Mouse (Mus musculus) gastrocnemius, adult 2 months (tissue): ENCODE results near the gene Smchd1. TPM values are rescaled to one million over a fixed set of nuclear protein-coding genes. Genes with fewer than 3 reads are reported as not detected.

Experiments used
- DNase-seq: peaks from one replicate; pipeline ENCODE4 v3.0.0; 2022
- H3K27ac ChIP-seq: fragments of 200-600 bp; 2 replicates; pipeline ENCODE4 v1.8.1; 2022; ENCODE audit warnings: mild to moderate bottlenecking
- H3K4me3 ChIP-seq: fragments of 200-600 bp; 2 replicates; pipeline ENCODE4 v1.8.1; 2022; ENCODE audit warnings: mild to moderate bottlenecking, moderate library complexity
- CTCF ChIP-seq: fragments of 200-600 bp; IDR thresholded peaks from 2 replicates; pipeline ENCODE4 v1.8.1; 2022; ENCODE audit warnings: antibody characterized with exemption, mild to moderate bottlenecking, moderate library complexity
- intact Hi-C: fragments of 180-260 bp; cut with DNase I; formaldehyde crosslinking; loops from one replicate; pipeline ENCODE4 v1.15.1; 2025
- long read RNA-seq, 2 experiments: library from polyadenylated mRNA; stranded (forward); transcript quantifications; one replicate each; pipeline ENCODE4 v2.0.0; 2021
- total RNA-seq, 2 experiments: library from RNA; stranded (reverse); gene quantifications; 2 replicates each; pipeline ENCODE4 v1.2.3; 2021

Gene Smchd1
- 10 to 100 TPM; 11.0 to 12.1 TPM for total RNA-seq
- long read RNA-seq, experiment 1, full-length matches to known transcripts = 7 of 13 reads
- long read RNA-seq, experiment 1, partial matches to known transcripts = 5 of 13 reads
- long read RNA-seq, experiment 1, other reads (novel, unspliced or antisense) = 1 of 13 reads
- long read RNA-seq, experiment 2, full-length matches to known transcripts = 4 of 5 reads
- long read RNA-seq, experiment 2, partial matches to known transcripts = 0 of 5 reads
- long read RNA-seq, experiment 2, other reads (novel, unspliced or antisense) = 1 of 5 reads

DNA sequence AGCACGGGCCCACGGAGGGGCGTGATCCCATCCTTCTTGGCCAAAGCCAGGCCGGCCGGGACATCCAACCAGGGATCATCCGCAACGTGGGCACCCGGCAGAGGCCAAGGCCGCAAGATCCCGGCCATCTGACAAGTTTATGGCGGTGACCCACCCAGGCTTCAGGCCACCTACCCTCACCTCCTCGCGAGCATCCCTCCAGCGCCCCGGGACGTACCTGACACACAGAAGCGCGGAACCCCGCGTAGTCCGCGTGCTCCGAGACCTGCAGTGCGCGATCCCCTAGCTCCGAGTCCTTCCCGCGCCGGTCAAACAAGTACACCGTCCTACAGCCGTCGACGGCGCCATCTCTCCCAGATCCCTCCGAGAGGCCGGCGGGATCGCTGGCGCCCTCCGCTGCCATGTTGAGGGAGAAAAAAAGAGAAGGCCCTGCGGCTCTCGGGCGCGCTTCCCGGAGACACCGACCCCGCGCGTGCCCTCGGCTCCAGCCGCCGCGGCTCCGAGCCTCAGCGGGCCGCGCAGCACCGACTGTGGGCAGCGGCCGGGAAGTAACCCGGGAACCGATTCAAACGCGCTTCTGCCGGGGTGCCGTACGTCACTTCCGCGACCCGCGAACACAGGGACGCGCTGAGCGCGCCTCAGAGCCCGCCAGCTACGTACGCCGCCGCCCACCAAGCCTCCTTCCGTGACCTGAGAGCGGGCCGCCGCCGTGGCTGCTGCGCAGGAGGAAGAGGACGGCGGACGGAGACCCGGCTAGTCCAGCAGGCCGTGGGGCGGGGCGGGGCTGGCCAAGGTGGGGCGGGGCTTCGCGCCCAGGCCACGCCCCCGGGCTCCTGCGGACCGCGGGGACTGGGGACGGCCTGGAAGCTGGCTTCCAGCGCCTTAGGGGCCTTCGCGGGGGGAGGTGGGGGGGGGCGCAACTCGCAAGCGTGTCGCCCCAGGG is at the start of gene Smchd1:
Gene Smchd1, minus strand, starts transcription at position 582 of the 943 bp plus-strand sequence.
- H3K27ac ChIP-seq = peak within 1 kb of the TSS; percentile 96
- TF ChIP-seq CTCF = 0 out of 2 replicates have a peak, but pooled peaks have one; percentile 4
- peak within 1 kb of the TSS; percentile 80 for H3K4me3 ChIP-seq
- intact Hi-C loops = loop anchor here (5.0 kb wide), 1 partner anchor 52 kb away; the partner anchor contains the start of gene Ndc80
- peak; percentile 96 for DNase-seq

DNA sequence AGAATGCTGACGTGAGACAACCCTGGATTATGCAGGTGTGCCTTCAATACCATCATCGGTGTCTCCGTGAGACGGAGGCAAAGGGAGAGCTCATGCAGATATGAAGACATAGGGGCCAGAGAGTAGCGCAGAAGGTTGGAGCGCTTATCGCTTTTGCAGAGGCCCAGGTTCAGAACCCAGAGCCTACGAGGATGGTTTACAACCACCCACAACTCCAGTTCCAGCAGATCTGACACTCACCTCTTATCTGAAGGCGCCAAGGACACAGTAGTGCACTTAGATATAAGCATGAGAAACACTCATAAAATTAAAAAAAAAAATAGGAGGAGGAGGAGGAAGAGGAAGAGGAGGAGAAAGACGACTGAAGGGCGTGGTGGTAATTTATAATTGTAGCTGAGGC is 35.2 kb upstream of the Smchd1 start:
- Histone ChIP-seq H3K27ac (no peak overlapping the region), H3K4me3 (no peak overlapping the region)
- intact Hi-C loops = no loop called here
- no peak for DNase-seq
- no peak for TF ChIP-seq CTCF

DNA sequence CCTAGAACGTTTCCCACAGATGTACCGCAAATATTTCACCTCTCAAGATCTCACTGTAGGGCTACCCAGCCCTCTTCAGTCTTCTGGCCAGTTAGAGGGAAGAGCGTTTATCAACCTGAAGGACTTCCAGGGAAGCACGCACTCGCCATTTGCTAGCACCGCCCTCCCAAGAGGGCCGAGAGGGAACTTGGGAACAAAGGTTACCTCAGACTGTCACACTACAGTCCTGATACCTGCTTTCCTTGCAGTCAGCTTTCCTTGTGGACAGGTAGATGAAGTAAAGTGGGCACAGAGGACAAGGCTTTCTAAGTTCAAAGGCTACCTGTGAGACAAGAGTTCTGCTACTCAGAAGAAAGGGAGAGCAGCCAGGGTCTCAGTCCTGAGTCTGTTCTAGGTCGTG is 31.7 kb upstream of the Smchd1 start:
- no peak for TF ChIP-seq CTCF
- H3K27ac ChIP-seq = no peak overlapping the region
- H3K4me3 ChIP-seq = no peak overlapping the region
- intact Hi-C loops = no loop called here
- DNase-seq = no peak

DNA sequence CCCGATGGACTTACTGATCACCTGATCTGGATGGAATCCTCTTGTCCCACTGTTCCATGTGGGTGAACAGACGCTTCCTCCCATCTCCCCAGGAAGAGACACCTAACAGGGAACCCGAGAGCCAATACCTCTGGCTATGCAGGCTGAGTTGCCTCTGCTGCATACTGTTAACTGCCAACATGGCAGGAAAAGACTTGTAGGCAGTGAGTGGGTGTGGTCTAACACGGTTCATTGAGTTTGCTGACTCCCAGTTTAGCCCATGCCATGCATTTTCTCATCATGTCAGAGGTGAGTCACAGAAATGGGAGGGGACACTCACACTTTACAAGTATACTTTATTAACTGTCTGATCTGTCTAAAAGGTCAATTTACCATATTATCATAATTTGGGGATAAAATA is 20.6 kb upstream of the Smchd1 start:
- Histone ChIP-seq H3K27ac (no peak overlapping the region), H3K4me3 (no peak overlapping the region)
- intact Hi-C loops = no loop called here
- no peak for TF ChIP-seq CTCF
- no peak for DNase-seq

DNA sequence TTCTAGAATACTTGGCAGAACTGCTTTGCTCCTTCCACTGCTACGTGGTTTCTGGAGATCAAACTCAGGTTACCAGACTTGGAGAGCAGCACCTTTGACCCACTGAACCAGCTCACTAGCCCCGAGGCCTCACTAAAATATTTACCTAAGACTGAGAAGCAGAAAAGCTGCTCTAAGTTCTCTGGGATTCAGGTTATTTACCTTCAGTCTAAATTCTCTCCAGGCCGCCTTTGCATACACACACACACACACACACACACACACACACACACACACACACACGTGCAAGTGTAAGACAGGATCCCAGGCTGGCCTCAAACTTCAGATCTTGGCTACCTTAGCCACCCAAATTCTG is 16.2 kb upstream of the Smchd1 start:
- Histone ChIP-seq H3K27ac (no peak overlapping the region), H3K4me3 (no peak overlapping the region)
- intact Hi-C loops = no loop called here
- DNase-seq = no peak
- TF ChIP-seq CTCF = no peak

DNA sequence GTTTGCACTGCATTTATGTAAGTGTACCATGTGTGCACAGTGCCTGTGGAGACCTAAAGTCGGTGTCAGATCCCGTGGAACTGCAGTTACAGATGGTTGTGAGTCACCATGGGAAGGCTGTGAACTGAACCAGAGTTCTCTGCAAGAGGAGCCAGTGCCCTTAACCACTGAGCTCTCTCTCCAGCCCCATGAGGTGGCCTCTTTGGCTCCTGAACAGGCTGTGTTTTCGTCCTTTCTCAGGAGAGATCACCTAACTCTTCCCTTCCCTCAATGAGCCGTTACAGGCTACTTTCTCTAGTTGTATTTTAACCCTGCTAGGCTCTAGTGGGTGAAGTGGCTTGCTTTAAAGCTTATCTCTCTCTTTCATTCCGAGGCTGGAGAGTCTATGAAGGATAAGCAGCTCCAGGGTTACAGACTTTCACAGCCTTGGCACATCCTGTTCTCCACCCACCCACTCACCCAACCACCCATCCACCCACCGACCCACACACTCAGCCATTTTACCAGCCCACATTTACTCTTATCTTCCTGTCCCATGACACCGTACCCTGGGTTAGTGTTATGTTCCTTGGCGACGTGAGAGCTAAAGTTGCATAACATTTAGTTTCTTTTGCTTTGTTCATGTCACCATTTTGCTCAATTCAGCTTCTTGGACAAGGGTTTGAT is 15.7 kb upstream of the Smchd1 start:
- TF ChIP-seq CTCF = no peak
- intact Hi-C loops = no loop called here

DNA sequence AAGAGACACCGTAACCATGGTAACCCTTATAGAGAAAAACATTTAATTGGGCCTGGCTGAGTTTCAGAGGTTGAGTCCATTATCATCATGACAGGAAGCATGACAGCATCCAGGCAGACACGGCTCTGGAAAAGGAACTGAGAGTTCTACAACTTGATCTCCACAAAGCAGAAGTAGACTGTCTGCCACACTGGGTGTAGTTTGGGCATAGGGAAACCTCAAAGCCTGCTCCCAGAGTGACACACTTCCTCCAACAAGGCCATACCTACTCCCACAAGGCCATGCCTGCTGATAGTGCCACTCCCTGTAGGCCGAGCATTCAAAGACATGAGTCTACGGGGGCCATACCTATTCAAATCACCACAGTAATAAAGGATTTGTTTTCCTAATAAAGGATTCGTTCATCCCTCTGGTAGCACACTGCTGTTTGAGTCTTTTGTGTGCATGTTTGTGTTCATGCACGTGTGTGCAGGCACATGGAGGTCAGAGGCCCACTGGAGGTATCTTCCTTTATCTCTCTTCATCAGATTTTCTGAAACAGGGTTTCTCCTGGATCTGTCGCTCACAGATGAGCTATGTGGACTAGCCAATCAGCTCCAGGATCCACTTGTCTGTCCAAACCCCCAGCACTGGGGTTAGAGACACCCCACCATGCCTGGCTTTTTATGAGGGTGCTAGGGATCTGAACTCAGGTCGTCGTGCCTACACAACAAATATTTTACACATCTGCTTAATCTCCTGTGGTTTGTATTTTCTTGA is 14.7 kb upstream of the Smchd1 start:
- DNase-seq = no peak
- no peak overlapping the region for H3K27ac ChIP-seq
- no peak for TF ChIP-seq CTCF
- H3K4me3 ChIP-seq = no peak overlapping the region
- intact Hi-C loops = no loop called here

More for the DNA sequence above, 15.7 kb upstream of the Smchd1 start:
- Histone ChIP-seq H3K4me3 (no peak overlapping the region), H3K27ac (no peak overlapping the region)
- no peak for DNase-seq

DNA sequence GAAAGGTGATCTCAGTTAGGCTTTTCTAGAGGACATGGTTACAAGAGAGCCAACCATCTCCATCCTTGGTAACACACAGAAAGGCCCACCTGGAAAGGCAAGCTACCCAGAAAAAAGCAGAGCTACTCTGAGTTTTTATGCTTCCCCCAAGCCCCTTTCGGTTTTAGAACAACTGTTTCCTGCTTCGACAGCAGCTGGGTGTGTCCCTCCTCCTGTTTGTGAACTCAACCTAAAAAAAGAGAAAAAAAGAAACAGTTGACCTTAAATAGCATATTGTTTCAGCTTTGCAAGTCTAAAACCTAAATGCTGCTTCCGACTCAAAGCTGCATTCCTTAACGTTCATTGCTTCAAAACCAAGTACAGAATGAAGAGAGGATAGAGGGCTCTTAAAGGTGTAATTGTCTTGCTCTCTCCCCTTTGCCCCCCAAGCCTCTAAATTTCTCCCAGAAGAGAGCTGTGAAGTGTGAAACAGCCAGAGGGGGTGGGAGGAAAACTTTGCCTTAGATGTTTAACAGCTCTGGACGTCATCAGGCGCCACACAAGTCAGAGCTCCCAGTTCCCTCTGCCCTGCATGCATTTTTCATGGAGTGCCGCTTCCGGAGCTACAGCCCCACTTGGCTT is 11.2 kb upstream of the Smchd1 start:
- peak overlapping the region; percentile 62 for H3K4me3 ChIP-seq
- intact Hi-C loops = no loop called here
- no peak for TF ChIP-seq CTCF
- peak overlapping the region; percentile 87 for H3K27ac ChIP-seq
- no peak for DNase-seq

DNA sequence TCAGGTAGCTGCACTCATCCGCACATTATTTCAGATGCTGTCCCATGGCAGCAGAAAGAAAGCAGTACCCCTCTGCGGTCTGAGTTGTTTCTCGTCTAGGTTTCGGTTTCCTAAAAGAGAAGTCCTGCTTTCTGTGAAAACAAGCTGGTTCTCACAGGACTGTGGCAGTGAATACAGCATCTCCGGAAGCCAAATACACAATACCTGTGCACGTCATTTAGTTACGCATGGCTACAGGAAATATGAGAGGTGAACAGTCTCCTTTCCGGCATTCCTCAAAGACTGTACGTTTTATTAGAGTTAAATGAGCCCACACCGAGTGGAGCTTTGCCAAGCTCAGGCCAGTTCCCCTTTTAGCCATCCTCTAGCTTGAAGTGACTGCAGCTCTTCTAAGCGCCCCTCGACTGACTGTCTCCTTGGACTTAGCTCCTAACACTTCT is 10.7 kb upstream of the Smchd1 start:
- Histone ChIP-seq H3K27ac (peak overlapping the region; percentile 87), H3K4me3 (peak overlapping the region; percentile 62)
- no peak for TF ChIP-seq CTCF
- intact Hi-C loops = no loop called here
- DNase-seq = peak; percentile 33

DNA sequence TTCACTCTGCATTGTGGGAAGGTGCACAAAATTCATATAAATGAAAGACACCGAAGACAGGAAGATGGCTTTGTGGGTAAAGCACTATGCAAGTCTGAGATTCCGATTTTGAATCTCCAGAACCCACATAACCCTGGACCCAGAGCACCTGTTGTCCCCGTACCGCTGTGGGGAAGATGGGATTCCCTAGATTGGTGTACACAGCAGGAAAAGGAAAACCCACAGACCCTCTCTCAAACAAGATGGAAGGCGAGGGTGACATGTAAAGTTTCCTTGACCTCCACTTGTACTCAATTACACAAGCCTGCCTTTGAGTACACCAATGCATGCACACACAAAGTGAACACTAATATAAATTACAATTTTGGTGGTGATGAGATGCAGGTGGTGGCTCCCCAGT is 9.6 kb upstream of the Smchd1 start:
- TF ChIP-seq CTCF = no peak
- no peak for DNase-seq
- H3K27ac ChIP-seq = peak overlapping the region; percentile 87
- intact Hi-C loops = no loop called here
- no peak overlapping the region for H3K4me3 ChIP-seq

DNA sequence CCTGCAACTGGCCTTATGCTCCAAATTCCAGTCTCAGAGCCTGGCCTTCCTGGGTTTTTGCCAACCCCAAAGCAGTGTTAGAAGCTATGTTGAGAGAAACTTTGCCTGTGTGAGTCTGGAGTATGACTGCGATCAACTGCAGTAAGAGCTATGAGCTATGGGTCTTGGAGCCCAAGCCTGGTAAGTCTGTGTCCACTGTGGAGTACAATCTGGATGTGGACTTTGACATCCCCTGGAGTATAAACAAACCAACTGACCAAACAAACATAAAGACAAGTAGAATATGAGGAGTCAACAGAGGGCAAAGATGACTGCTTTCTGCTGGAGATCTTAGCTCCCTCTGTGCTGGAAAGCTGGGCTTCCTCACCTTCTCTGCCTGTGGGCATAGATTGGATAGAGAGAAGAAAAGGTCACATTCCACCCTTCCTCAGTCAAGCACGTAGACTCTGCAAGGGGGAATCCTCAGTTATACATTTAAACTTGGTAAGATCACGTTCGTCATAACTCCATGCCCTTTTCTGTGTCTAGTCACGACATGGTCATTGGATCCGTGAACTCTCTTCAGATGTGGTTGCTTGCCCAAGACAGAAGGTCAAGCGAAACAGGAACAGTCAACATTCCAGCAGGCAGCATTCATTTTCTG is 8.4 kb upstream of the Smchd1 start:
- no peak overlapping the region for H3K4me3 ChIP-seq
- no peak for TF ChIP-seq CTCF
- DNase-seq = no peak
- intact Hi-C loops = no loop called here
- no peak overlapping the region for H3K27ac ChIP-seq
